Mouse (Mus musculus) kidney, embryonic 16.5 days (tissue): Measurements from ENCODE around the gene Sec61b. TPM values are rescaled to one million over a fixed set of nuclear protein-coding genes. Genes with fewer than 3 reads are reported as not detected.

Source experiments
- ATAC-seq: fragments of 200-750 bp; cut with Nextera tagmentation; 2 replicates; pipeline ENCODE4 v1.8.0; 2017; ENCODE audit warnings: moderate TSS enrichment; ENCODE audit not compliant: low FRiP score, low TSS enrichment
- H3K27ac ChIP-seq: fragments of 300-500 bp; sonication (generic); 2 replicates; pipeline ENCODE4 v1.5.1; 2014; ENCODE audit warnings: low read length
- H3K27me3 ChIP-seq: fragments of 300-500 bp; sonication (generic); 2 replicates; pipeline ENCODE4 v1.6.1; 2014; ENCODE audit warnings: low read length, control low read depth, mixed read lengths; ENCODE audit not compliant: insufficient read depth
- H3K36me3 ChIP-seq: fragments of 300-500 bp; sonication (generic); 2 replicates; pipeline ENCODE4 v1.6.1; 2014; ENCODE audit warnings: low read length, control low read depth, mixed read lengths; ENCODE audit not compliant: insufficient read depth
- H3K4me1 ChIP-seq: fragments of 300-500 bp; sonication (generic); 2 replicates; pipeline ENCODE4 v1.6.1; 2014; ENCODE audit warnings: low read length, control low read depth, mixed read lengths; ENCODE audit not compliant: insufficient read depth
- H3K4me2 ChIP-seq: fragments of 300-500 bp; sonication (generic); replicated peaks from 2 replicates; pipeline ENCODE4 v1.6.1; 2014; ENCODE audit warnings: low read depth, low read length
- H3K4me3 ChIP-seq: fragments of 300-500 bp; sonication (generic); 2 replicates; pipeline ENCODE4 v1.5.1; 2014; ENCODE audit warnings: mild to moderate bottlenecking, low read length
- H3K9ac ChIP-seq: fragments of 300-500 bp; sonication (generic); replicated peaks from 2 replicates; pipeline ENCODE4 v1.6.1; 2014; ENCODE audit warnings: low read length
- H3K9me3 ChIP-seq: fragments of 300-500 bp; sonication (generic); 2 replicates; pipeline ENCODE4 v1.6.1; 2016; ENCODE audit warnings: low read length, control low read depth
- WGBS: fragments of 180-500 bp; shearing (Covaris S2); extraction: QIAGEN DNeasy Blood & Tissue Kit; methylation state at CpG from one replicate; pipeline ENCODE4 v1.1.7; 2014; 5-methylcytosine and 5-hydroxymethylcytosine counted together
- polyA plus RNA-seq: library from polyadenylated mRNA; unstranded; fragments of >200 nt; fragmentation: Nextera tagmentation; extraction: Ambion mirVana; gene quantifications from 2 replicates; pipeline ENCODE4 v1.2.1, GENCODE M21; 2015

Gene Sec61b
- polyA plus RNA-seq, 1 experiment from 2014 or later, result 388 TPM

GRCm38 (mm10) chr4:47497811-47498385, 23.4 kb downstream of the Sec61b start:
- no peaks in the 10 kb centered on the region for H3K36me3 ChIP-seq
- H3K9ac ChIP-seq, result no peak overlapping the region
- H3K9me3 ChIP-seq, result no peaks in the 10 kb centered on the region
- H3K27me3 ChIP-seq, result no peaks in the 10 kb centered on the region
- no peaks in the 10 kb centered on the region for H3K4me1 ChIP-seq
- ATAC-seq, result no peak
- 47% methylated on average over 7 of the region's 7 CpGs for WGBS
- no peak overlapping the region for H3K4me2 ChIP-seq
- no peak overlapping the region for H3K27ac ChIP-seq
- no peak overlapping the region for H3K4me3 ChIP-seq

DNA sequence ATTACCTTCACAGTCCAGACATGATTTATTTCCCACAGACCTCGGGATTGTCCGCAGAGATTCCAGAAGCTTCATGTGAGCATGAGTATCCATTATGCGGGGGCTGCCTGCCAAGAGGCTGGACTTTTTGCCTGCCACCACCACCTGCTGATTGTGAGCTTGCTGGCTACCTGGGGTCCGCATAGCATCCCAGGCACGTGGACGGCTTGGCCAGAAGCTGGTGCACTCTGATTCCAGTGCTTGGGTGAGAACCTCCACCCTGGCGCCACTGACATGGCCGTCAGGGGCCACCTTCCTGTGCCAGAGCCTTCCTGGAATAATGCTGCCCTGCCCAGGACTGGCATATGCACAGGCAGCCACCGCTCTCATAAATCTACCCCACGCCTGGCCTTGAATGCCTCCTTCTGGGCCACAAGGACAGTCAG, 24.7 kb downstream of the Sec61b start:
- H3K4me3 ChIP-seq, result no peak overlapping the region
- no peak overlapping the region for H3K4me2 ChIP-seq
- 75% methylated on average over 10 of the region's 10 CpGs for WGBS
- no peaks in the 10 kb centered on the region for H3K4me1 ChIP-seq
- H3K9ac ChIP-seq, result no peak overlapping the region
- no peaks in the 10 kb centered on the region for H3K36me3 ChIP-seq
- H3K9me3 ChIP-seq, result no peaks in the 10 kb centered on the region
- ATAC-seq, result no peak
- no peaks in the 10 kb centered on the region for H3K27me3 ChIP-seq
- no peak overlapping the region for H3K27ac ChIP-seq

- Histone ChIP-seq H3K4me2 (no peak overlapping the region), H3K36me3 (no peaks in the 10 kb centered on the region), H3K27ac (no peak overlapping the region), H3K9me3 (no peaks in the 10 kb centered on the region), H3K9ac (no peak overlapping the region), H3K4me1 (no peaks in the 10 kb centered on the region), H3K4me3 (no peak overlapping the region), H3K27me3 (no peaks in the 10 kb centered on the region)
- WGBS, result 34% methylated on average over 4 of the region's 4 CpGs
- ATAC-seq, result peak; percentile 54; the same call in 1 of the 2 replicates
These were observed 28.1 kb downstream of the Sec61b start for GRCm38 (mm10) chr4:47502546-47502971.

- H3K4me2 ChIP-seq, result no peak overlapping the region
- no peak overlapping the region for H3K27ac ChIP-seq
- H3K4me1 ChIP-seq, result no peaks in the 10 kb centered on the region
- WGBS, result 80% methylated on average over 6 of the region's 6 CpGs
- no peak for ATAC-seq
- no peak overlapping the region for H3K4me3 ChIP-seq
- H3K9ac ChIP-seq, result no peak overlapping the region
- H3K27me3 ChIP-seq, result no peaks in the 10 kb centered on the region
- no peaks in the 10 kb centered on the region for H3K36me3 ChIP-seq
- H3K9me3 ChIP-seq, result no peaks in the 10 kb centered on the region
These were observed 28.6 kb downstream of the Sec61b start for GRCm38 (mm10) chr4:47503045-47503444.

- ATAC-seq, result no peak
- no peak overlapping the region for H3K27ac ChIP-seq
- H3K9me3 ChIP-seq, result no peaks in the 10 kb centered on the region
- H3K4me3 ChIP-seq, result no peak overlapping the region
- WGBS, result 65% methylated on average over 10 of the region's 10 CpGs
- H3K4me1 ChIP-seq, result no peaks in the 10 kb centered on the region
- no peaks in the 10 kb centered on the region for H3K36me3 ChIP-seq
- no peak overlapping the region for H3K9ac ChIP-seq
- no peaks in the 10 kb centered on the region for H3K27me3 ChIP-seq
- no peak overlapping the region for H3K4me2 ChIP-seq
These were observed 30.5 kb downstream of the Sec61b start for GRCm38 (mm10) chr4:47504841-47505517.

GRCm38 (mm10) chr4:47518551-47519181, 44.2 kb downstream of the Sec61b start:
- no peak for ATAC-seq
- Histone ChIP-seq H3K9ac (no peak overlapping the region), H3K4me1 (no peaks in the 10 kb centered on the region), H3K4me3 (no peak overlapping the region), H3K27me3 (no peaks in the 10 kb centered on the region), H3K36me3 (no peaks in the 10 kb centered on the region), H3K9me3 (no peaks in the 10 kb centered on the region), H3K4me2 (no peak overlapping the region), H3K27ac (no peak overlapping the region)
- 73% methylated on average over 12 of the region's 12 CpGs for WGBS

- WGBS, result 53% methylated on average over 4 of the region's 4 CpGs
- Histone ChIP-seq H3K4me2 (no peak overlapping the region), H3K27ac (no peak overlapping the region), H3K4me1 (no peaks in the 10 kb centered on the region), H3K9me3 (no peaks in the 10 kb centered on the region), H3K36me3 (no peaks in the 10 kb centered on the region), H3K9ac (no peak overlapping the region), H3K27me3 (no peaks in the 10 kb centered on the region), H3K4me3 (no peak overlapping the region)
- no peak for ATAC-seq
These were observed 45.6 kb downstream of the Sec61b start for GRCm38 (mm10) chr4:47520076-47520475.

GRCm38 (mm10) chr4:47521884-47522605, 47.6 kb downstream of the Sec61b start:
- Histone ChIP-seq H3K27ac (no peak overlapping the region), H3K9me3 (no peaks in the 10 kb centered on the region), H3K36me3 (no peaks in the 10 kb centered on the region), H3K4me3 (no peak overlapping the region), H3K4me1 (no peaks in the 10 kb centered on the region), H3K9ac (no peak overlapping the region), H3K4me2 (no peak overlapping the region), H3K27me3 (no peaks in the 10 kb centered on the region)
- WGBS, result 81% methylated on average over 6 of the region's 6 CpGs
- peak; percentile 54; the same call in 1 of the 2 replicates for ATAC-seq

DNA sequence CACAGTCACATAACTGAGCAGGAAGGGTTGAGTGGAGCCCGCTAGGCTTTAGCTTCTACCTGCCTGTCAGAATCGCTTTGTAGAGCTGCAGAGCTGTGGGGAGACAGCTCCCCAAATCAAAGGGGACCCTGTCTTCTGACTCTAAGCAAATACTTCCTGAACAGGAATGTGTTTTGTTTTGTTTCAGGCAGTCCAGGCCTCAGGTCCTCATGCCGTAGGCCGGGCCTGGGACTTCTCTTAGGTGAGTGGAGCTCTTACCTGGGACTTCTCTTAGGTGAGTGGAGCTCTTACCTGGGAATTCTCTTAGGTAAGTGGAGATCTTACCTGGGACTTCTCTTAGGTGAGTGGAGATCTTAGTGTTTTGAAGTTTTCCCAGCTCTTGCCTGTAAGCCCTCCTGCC, 55.4 kb downstream of the Sec61b start:
- Histone ChIP-seq H3K9ac (no peak overlapping the region), H3K4me1 (no peaks in the 10 kb centered on the region), H3K9me3 (no peaks in the 10 kb centered on the region), H3K27me3 (no peaks in the 10 kb centered on the region), H3K36me3 (no peaks in the 10 kb centered on the region), H3K4me2 (no peak overlapping the region), H3K27ac (no peak overlapping the region), H3K4me3 (no peak overlapping the region)
- no peak for ATAC-seq
- WGBS, result 82% methylated on average over 4 of the region's 4 CpGs
